Mouse (Mus musculus) heart, postnatal 4 days (tissue): ENCODE results near the gene Ghrhr. TPM values are rescaled to one million over a fixed set of nuclear protein-coding genes. Genes with fewer than 3 reads are reported as not detected.

Experiments used
- total RNA-seq, 2 experiments: library from RNA; stranded (reverse); gene quantifications; 2 replicates each; pipeline ENCODE4 v1.2.3; 2021

Ghrhr gene
- total RNA-seq, 2 experiments from 2014 or later: not detected

Other genes with a start within 250 kb of the Ghrhr start
- 10 to 100 TPM; 11.4 to 12.0 TPM for gene Crhr2, start 243.3 kb upstream of the Ghrhr start, total RNA-seq
- gene Inmt, start 201.3 kb upstream of the Ghrhr start, total RNA-seq: not detected
- 1 to 10 TPM; 4.0 to 4.6 TPM for gene Mindy4, start 172.9 kb upstream of the Ghrhr start, total RNA-seq
- gene Aqp1, start 39.9 kb upstream of the Ghrhr start, total RNA-seq: 10 to 100 TPM; 87.4 to 98.8 TPM
- gene Adcyap1r1, start 75.7 kb downstream of the Ghrhr start, total RNA-seq: 10 to 100 TPM in 1 of 2 experiments, 1 to 10 TPM in 1; 8.6 to 11.9 TPM